Mouse (Mus musculus) heart, postnatal 0 days (tissue): ENCODE data around the gene Lcn12. TPM values are rescaled to one million over a fixed set of nuclear protein-coding genes. Genes with fewer than 3 reads are reported as not detected.

ENCODE experiments used
- ATAC-seq: fragments of 200-750 bp; cut with Nextera tagmentation; 2 replicates; pipeline ENCODE4 v1.8.0; 2017; ENCODE audit warnings: low read depth, moderate number of reproducible peaks, moderate library complexity; ENCODE audit not compliant: insufficient read depth
- DNase-seq: peaks from one replicate; pipeline ENCODE4 v3.0.0-alpha.2; 2016; ENCODE audit warnings: low spot score
- H3K27ac ChIP-seq: fragments of 300-500 bp; sonication (generic); 2 replicates; pipeline ENCODE4 v1.5.1; 2014; ENCODE audit warnings: low read depth, mild to moderate bottlenecking
- H3K27me3 ChIP-seq: fragments of 300-500 bp; sonication (generic); 2 replicates; pipeline ENCODE4 v1.6.1; 2014; ENCODE audit warnings: low read length, mixed read lengths; ENCODE audit not compliant: control insufficient read depth, insufficient read depth
- H3K36me3 ChIP-seq: fragments of 300-500 bp; sonication (generic); replicated peaks from 2 replicates; pipeline ENCODE4 v1.6.1; 2014; ENCODE audit warnings: low read length, mixed read lengths; ENCODE audit not compliant: control insufficient read depth, insufficient read depth
- H3K4me1 ChIP-seq: fragments of 300-500 bp; sonication (generic); 2 replicates; pipeline ENCODE4 v1.6.1; 2014; ENCODE audit warnings: antibody characterized with exemption; ENCODE audit not compliant: control insufficient read depth, insufficient read depth
- H3K4me2 ChIP-seq: fragments of 300-500 bp; sonication (generic); 2 replicates; pipeline ENCODE4 v1.6.1; 2014; ENCODE audit warnings: low read depth, mild to moderate bottlenecking, low read length, moderate library complexity
- H3K4me3 ChIP-seq: fragments of 300-500 bp; sonication (generic); 2 replicates; pipeline ENCODE4 v1.5.1; 2014; ENCODE audit warnings: low read depth, low read length
- H3K9ac ChIP-seq: fragments of 300-500 bp; sonication (generic); replicated peaks from 2 replicates; pipeline ENCODE4 v1.6.1; 2014; ENCODE audit warnings: low read depth, low read length, mixed read lengths
- H3K9me3 ChIP-seq: fragments of 300-500 bp; sonication (generic); replicated peaks from 2 replicates; pipeline ENCODE4 v1.6.1; 2016; ENCODE audit warnings: low read length; ENCODE audit not compliant: control insufficient read depth
- CTCF ChIP-seq: IDR thresholded peaks from 2 replicates; pipeline ENCODE4 v1.5.1; 2016; ENCODE audit warnings: antibody characterized with exemption, control low read depth, low read depth
- EP300 ChIP-seq: IDR thresholded peaks from 2 replicates; pipeline ENCODE4 v1.6.1; 2016; ENCODE audit warnings: antibody characterized with exemption, low read depth
- WGBS: fragments of 180-500 bp; shearing (Covaris S2); extraction: QIAGEN DNeasy Blood & Tissue Kit; methylation state at CpG from one replicate; pipeline ENCODE4 v1.1.7; 2014; 5-methylcytosine and 5-hydroxymethylcytosine counted together
- microRNA-seq: library from miRNA; unstranded; fragments of <30 nt; microRNA quantifications from one replicate; pipeline ENCODE4, GENCODE M21; 2016
- polyA plus RNA-seq: library from polyadenylated mRNA; unstranded; fragments of >200 nt; fragmentation: Nextera tagmentation; extraction: Ambion mirVana; gene quantifications from 2 replicates; pipeline ENCODE4 v1.2.1, GENCODE M21; 2015
- total RNA-seq: library from RNA; depleted of rRNA; stranded (reverse); fragments of >200 nt; gene quantifications from 2 replicates; pipeline ENCODE4 v1.2.3, GENCODE M21; 2014; ENCODE audit warnings: low replicate concordance; rRNA removed

Gene Lcn12
- total and polyA plus RNA-seq, 2 experiments from 2014 or later = not detected

DNA sequence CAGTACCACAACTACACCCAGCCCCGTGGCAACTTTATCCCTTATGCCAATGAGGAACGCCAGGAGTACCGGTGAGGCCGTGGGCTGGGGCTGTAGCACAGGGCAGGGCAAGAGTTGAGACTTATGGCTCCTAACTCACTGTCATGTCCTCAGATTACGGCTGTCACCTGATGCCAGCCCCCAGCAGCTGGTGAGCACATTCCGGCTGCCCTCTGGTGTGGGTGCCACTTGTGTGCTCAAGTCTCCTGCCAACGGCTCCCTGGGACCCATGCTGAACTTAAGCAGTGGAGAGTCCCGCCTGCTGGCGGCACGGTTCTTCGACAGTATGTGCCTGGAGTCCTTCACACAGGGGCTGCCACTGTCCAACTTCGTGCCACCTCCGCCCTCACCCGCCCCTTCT lies 51.0 kb downstream of the Lcn12 start:
- Histone ChIP-seq H3K36me3 (peaks cover 62% of the 10 kb centered on the region), H3K4me2 (no peak overlapping the region), H3K4me1 (no peaks in the 10 kb centered on the region), H3K9me3 (no peaks in the 10 kb centered on the region), H3K4me3 (no peak overlapping the region), H3K27me3 (no peaks in the 10 kb centered on the region), H3K9ac (no peak overlapping the region), H3K27ac (no peak overlapping the region)
- DNase-seq = no peak
- no peak for TF ChIP-seq CTCF
- no peak for TF ChIP-seq EP300
- 78% methylated on average over 14 of the region's 14 CpGs for WGBS
- no peak for ATAC-seq

DNA sequence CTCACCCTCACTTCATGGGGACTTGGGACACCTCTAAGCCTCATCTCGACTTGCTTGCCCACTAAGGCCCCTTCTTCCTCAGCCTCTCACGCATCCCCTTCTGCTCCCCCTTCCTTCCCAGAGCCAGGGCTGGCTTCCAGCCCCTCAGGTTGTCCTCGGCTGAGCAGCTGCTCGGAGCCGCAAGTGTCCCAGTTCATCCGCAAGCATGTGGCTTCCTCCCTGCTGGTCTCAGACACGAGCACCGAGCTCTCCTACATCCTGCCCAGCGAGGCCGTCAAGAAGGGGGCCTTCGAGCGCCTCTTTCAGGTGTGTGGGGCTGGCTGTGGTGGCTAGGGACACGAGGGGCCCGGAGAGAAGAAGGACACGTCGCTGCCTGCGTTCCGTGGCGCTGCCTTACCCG lies 52.6 kb downstream of the Lcn12 start:
- Histone ChIP-seq H3K4me3 (no peak overlapping the region), H3K4me1 (no peaks in the 10 kb centered on the region), H3K27me3 (no peaks in the 10 kb centered on the region), H3K9me3 (no peaks in the 10 kb centered on the region), H3K4me2 (no peak overlapping the region), H3K36me3 (peaks cover 51% of the 10 kb centered on the region), H3K9ac (no peak overlapping the region), H3K27ac (no peak overlapping the region)
- no peak for ATAC-seq
- DNase-seq = no peak
- WGBS = 80% methylated on average over 20 of the region's 20 CpGs
- TF ChIP-seq EP300 = no peak
- TF ChIP-seq CTCF = no peak

Small RNAs within 50 kb of the gene (microRNA-seq; reads per million reads assigned to microRNA genes)
- not detected for gene Mir3087

Other genes with a start within 250 kb of the Lcn12 start
Only the 30 nearest of the 37 such genes appear.
- not detected in 2 replicates for gene Tmem210, start 205.8 kb downstream of the Lcn12 start, total RNA-seq
- not detected in 2 replicates for gene Tmem210, start 205.8 kb downstream of the Lcn12 start, polyA plus RNA-seq
- gene Lrrc26, start 204.0 kb downstream of the Lcn12 start, total RNA-seq = not detected in 2 replicates
- gene Lrrc26, start 204.0 kb downstream of the Lcn12 start, polyA plus RNA-seq = 1.2 TPM in 1 of 2 replicates, not detected in the other
- 0.46 TPM in 1 of 2 replicates, not detected in the other for gene Grin1, start 174.7 kb downstream of the Lcn12 start, total RNA-seq
- gene Grin1, start 174.7 kb downstream of the Lcn12 start, polyA plus RNA-seq = not detected in 2 replicates
- 20.1 and 41.2 TPM in 2 replicates for gene Man1b1, start 161.6 kb downstream of the Lcn12 start, total RNA-seq
- gene Man1b1, start 161.6 kb downstream of the Lcn12 start, polyA plus RNA-seq = 18.8 and 19.5 TPM in 2 replicates
- 9.0 and 13.2 TPM in 2 replicates for gene Dpp7, start 137.6 kb downstream of the Lcn12 start, total RNA-seq
- gene Dpp7, start 137.6 kb downstream of the Lcn12 start, polyA plus RNA-seq = 4.3 and 4.6 TPM in 2 replicates
- gene Uap1l1, start 128.2 kb downstream of the Lcn12 start, total RNA-seq = 1.3 and 10.9 TPM in 2 replicates
- 13.0 and 14.3 TPM in 2 replicates for gene Uap1l1, start 128.2 kb downstream of the Lcn12 start, polyA plus RNA-seq
- gene Sapcd2, start 121.6 kb downstream of the Lcn12 start, total RNA-seq = 14.0 and 26.1 TPM in 2 replicates
- gene Sapcd2, start 121.6 kb downstream of the Lcn12 start, polyA plus RNA-seq = 5.6 and 6.4 TPM in 2 replicates
- gene Entpd2, start 98.0 kb downstream of the Lcn12 start, total RNA-seq = 7.9 and 44.8 TPM in 2 replicates
- gene Entpd2, start 98.0 kb downstream of the Lcn12 start, polyA plus RNA-seq = 3.5 and 4.2 TPM in 2 replicates
- 43.0 and 49.7 TPM in 2 replicates for gene Npdc1, start 94.6 kb downstream of the Lcn12 start, total RNA-seq
- 21.0 and 24.5 TPM in 2 replicates for gene Npdc1, start 94.6 kb downstream of the Lcn12 start, polyA plus RNA-seq
- not detected in 2 replicates for gene Fut7, start 70.6 kb downstream of the Lcn12 start, total RNA-seq
- gene Fut7, start 70.6 kb downstream of the Lcn12 start, polyA plus RNA-seq = not detected in 2 replicates
- gene Abca2, start 65.2 kb downstream of the Lcn12 start, total RNA-seq = 27.6 and 32.0 TPM in 2 replicates
- gene Abca2, start 65.2 kb downstream of the Lcn12 start, polyA plus RNA-seq = 2.4 and 3.6 TPM in 2 replicates
- 2.4 and 4.5 TPM in 2 replicates for gene Clic3, start 37.1 kb downstream of the Lcn12 start, total RNA-seq
- 6.5 and 7.4 TPM in 2 replicates for gene Clic3, start 37.1 kb downstream of the Lcn12 start, polyA plus RNA-seq
- gene Paxx, start 32.8 kb downstream of the Lcn12 start, total RNA-seq = 71.9 and 90.7 TPM in 2 replicates
- gene Paxx, start 32.8 kb downstream of the Lcn12 start, polyA plus RNA-seq = 42.7 and 45.5 TPM in 2 replicates
- gene Ptgds, start 23.9 kb downstream of the Lcn12 start, total RNA-seq = 708 and 711 TPM in 2 replicates
- gene Ptgds, start 23.9 kb downstream of the Lcn12 start, polyA plus RNA-seq = 356 and 359 TPM in 2 replicates
- 115 and 141 TPM in 2 replicates for gene Fbxw5, start 6.8 kb upstream of the Lcn12 start, total RNA-seq
- gene Fbxw5, start 6.8 kb upstream of the Lcn12 start, polyA plus RNA-seq = 70.6 and 76.5 TPM in 2 replicates
- gene C8g, start 7.8 kb upstream of the Lcn12 start, total RNA-seq = 1.6 and 9.0 TPM in 2 replicates
- 2.4 and 4.0 TPM in 2 replicates for gene C8g, start 7.8 kb upstream of the Lcn12 start, polyA plus RNA-seq
- 5.1 and 6.3 TPM in 2 replicates for gene Traf2, start 53.0 kb upstream of the Lcn12 start, total RNA-seq
- gene Traf2, start 53.0 kb upstream of the Lcn12 start, polyA plus RNA-seq = 14.2 and 15.8 TPM in 2 replicates
- 112 and 136 TPM in 2 replicates for gene Edf1, start 63.9 kb upstream of the Lcn12 start, total RNA-seq
- gene Edf1, start 63.9 kb upstream of the Lcn12 start, polyA plus RNA-seq = 314 and 343 TPM in 2 replicates
- gene Mamdc4, start 80.9 kb upstream of the Lcn12 start, total RNA-seq = 1.7 and 2.0 TPM in 2 replicates
- gene Mamdc4, start 80.9 kb upstream of the Lcn12 start, polyA plus RNA-seq = 0.14 and 1.6 TPM in 2 replicates
- gene Phpt1, start 81.3 kb upstream of the Lcn12 start, total RNA-seq = 37.9 and 43.3 TPM in 2 replicates
- gene Phpt1, start 81.3 kb upstream of the Lcn12 start, polyA plus RNA-seq = 248 and 255 TPM in 2 replicates
- not detected in 2 replicates for gene Ajm1, start 87.8 kb upstream of the Lcn12 start, total RNA-seq
- not detected in 2 replicates for gene Ajm1, start 87.8 kb upstream of the Lcn12 start, polyA plus RNA-seq
- gene Rabl6, start 114.6 kb upstream of the Lcn12 start, total RNA-seq = 52.1 and 89.9 TPM in 2 replicates
- 28.7 and 30.7 TPM in 2 replicates for gene Rabl6, start 114.6 kb upstream of the Lcn12 start, polyA plus RNA-seq
- gene Ccdc183, start 123.8 kb upstream of the Lcn12 start, total RNA-seq = not detected in 2 replicates
- 0.22 and 0.23 TPM in 2 replicates for gene Ccdc183, start 123.8 kb upstream of the Lcn12 start, polyA plus RNA-seq
- gene Tmem141, start 128.1 kb upstream of the Lcn12 start, total RNA-seq = 36.6 and 42.3 TPM in 2 replicates
- 36.8 and 38.4 TPM in 2 replicates for gene Tmem141, start 128.1 kb upstream of the Lcn12 start, polyA plus RNA-seq
- 1.4 and 4.8 TPM in 2 replicates for gene Fcna, start 134.1 kb upstream of the Lcn12 start, total RNA-seq
- gene Fcna, start 134.1 kb upstream of the Lcn12 start, polyA plus RNA-seq = 1.9 and 3.4 TPM in 2 replicates
- not detected in 2 replicates for gene Lcn8, start 159.2 kb upstream of the Lcn12 start, total RNA-seq
- gene Lcn8, start 159.2 kb upstream of the Lcn12 start, polyA plus RNA-seq = not detected in 2 replicates
- not detected in 2 replicates for gene Lcn5, start 164.0 kb upstream of the Lcn12 start, total RNA-seq
- not detected in 2 replicates for gene Lcn5, start 164.0 kb upstream of the Lcn12 start, polyA plus RNA-seq
- not detected in 2 replicates for gene Lcn6, start 182.9 kb upstream of the Lcn12 start, total RNA-seq
- not detected in 2 replicates for gene Lcn6, start 182.9 kb upstream of the Lcn12 start, polyA plus RNA-seq
- gene Lcn10, start 188.8 kb upstream of the Lcn12 start, total RNA-seq = not detected in 2 replicates
- not detected in 2 replicates for gene Lcn10, start 188.8 kb upstream of the Lcn12 start, polyA plus RNA-seq
- gene Obp2a, start 206.1 kb upstream of the Lcn12 start, total RNA-seq = not detected in 2 replicates
- gene Obp2a, start 206.1 kb upstream of the Lcn12 start, polyA plus RNA-seq = not detected in 2 replicates